Mouse (Mus musculus) embryo, embryonic 11.5 days (tissue): ENCODE data around the gene Hist1h2ad.
"Not testable (repeated sequence)": the region's sequence is repeated elsewhere in the genome, so short reads cannot be mapped to it uniquely, and the experiment has no call there.

Source experiments
- DNase-seq: peaks from one replicate; pipeline ENCODE4 v3.0.0-alpha.2; 2012; ENCODE audit warnings: low read depth, low spot score

Hist1h2ad gene

GRCm38 (mm10) chr13:23573898-23574524 lies at the start of gene Hist1h2ad, which contains the start of gene Hist1h2bf:
Gene Hist1h2ad (plus strand): TSS chr13:23574381.
Gene Hist1h2bf (minus strand): TSS chr13:23574196.
- DNase-seq = peak; percentile 91

- peak; percentile 79 for DNase-seq
Observed at GRCm38 (mm10) chr13:23524654-23525053, 49.5 kb upstream of the Hist1h2ad start.

GRCm38 (mm10) chr13:23525901-23526300 lies 48.3 kb upstream of the Hist1h2ad start:
- DNase-seq = no peak

GRCm38 (mm10) chr13:23526312-23526711 lies 47.9 kb upstream of the Hist1h2ad start:
- peak; percentile 87 for DNase-seq

- no peak for DNase-seq
Observed at GRCm38 (mm10) chr13:23529005-23529404, 45.2 kb upstream of the Hist1h2ad start.

- no peak for DNase-seq
Observed at GRCm38 (mm10) chr13:23529480-23530165, 44.6 kb upstream of the Hist1h2ad start.

GRCm38 (mm10) chr13:23530181-23530900 lies 43.8 kb upstream of the Hist1h2ad start:
- no peak for DNase-seq

- peak; percentile 94 for DNase-seq
Observed at GRCm38 (mm10) chr13:23530901-23531875, 43.0 kb upstream of the Hist1h2ad start, which contains the start of gene Hist1h4h. Gene Hist1h4h (plus strand): TSS chr13:23531050.

- no peak for DNase-seq
Observed at GRCm38 (mm10) chr13:23532262-23533075, 41.7 kb upstream of the Hist1h2ad start.

GRCm38 (mm10) chr13:23533560-23534367 lies 40.4 kb upstream of the Hist1h2ad start, which contains the start of gene Hist1h2af:
Gene Hist1h2af (plus strand): TSS chr13:23533906.
- DNase-seq = not testable (repeated sequence)

- DNase-seq = no peak
Observed at GRCm38 (mm10) chr13:23534368-23535131, 39.6 kb upstream of the Hist1h2ad start.

GRCm38 (mm10) chr13:23535137-23536075 lies 38.8 kb upstream of the Hist1h2ad start, which contains the start of gene Hist1h3g:
Gene Hist1h3g (plus strand): TSS chr13:23535422.
- not testable (repeated sequence) for DNase-seq

GRCm38 (mm10) chr13:23536076-23536822 lies 37.9 kb upstream of the Hist1h2ad start:
- no peak for DNase-seq

- DNase-seq = no peak
Observed at GRCm38 (mm10) chr13:23537006-23537710, 37.0 kb upstream of the Hist1h2ad start.

- no peak for DNase-seq
Observed at GRCm38 (mm10) chr13:23538249-23538648, 35.9 kb upstream of the Hist1h2ad start.

GRCm38 (mm10) chr13:23539821-23540220 lies 34.4 kb upstream of the Hist1h2ad start:
- DNase-seq = not testable (repeated sequence)
